Mouse (Mus musculus) adipocyte (in vitro differentiated cells): ENCODE measurements around the gene Mfap3.

Source experiments
- DNase-seq: peaks from one replicate; pipeline ENCODE4 v3.0.0-alpha.2; 2016; ENCODE audit warnings: low spot score

Gene Mfap3

GRCm38 (mm10) chr11:57518091-57518750, at the start of gene Mfap3, which contains the start of gene Fam114a2:
Mfap3 (plus strand) TSS chr11:57518664.
Fam114a2 (minus strand) TSS chr11:57518617.
- DNase-seq = peak; percentile 78

GRCm38 (mm10) chr11:57468706-57469105, 49.8 kb upstream of the Mfap3 start:
- DNase-seq = no peak

GRCm38 (mm10) chr11:57470056-57470455, 48.4 kb upstream of the Mfap3 start:
- no peak for DNase-seq

- no peak for DNase-seq
These were observed 47.5 kb upstream of the Mfap3 start for GRCm38 (mm10) chr11:57470979-57471378.

GRCm38 (mm10) chr11:57474296-57474941, 44.0 kb upstream of the Mfap3 start:
- no peak for DNase-seq

- DNase-seq = peak; percentile 51
These were observed 43.3 kb upstream of the Mfap3 start for GRCm38 (mm10) chr11:57475119-57475518.

GRCm38 (mm10) chr11:57478077-57478476, 40.4 kb upstream of the Mfap3 start:
- no peak for DNase-seq

GRCm38 (mm10) chr11:57488436-57488835, 30.0 kb upstream of the Mfap3 start:
- peak; percentile 68 for DNase-seq

GRCm38 (mm10) chr11:57496462-57497039, 21.9 kb upstream of the Mfap3 start:
- DNase-seq = no peak

GRCm38 (mm10) chr11:57497701-57498100, 20.8 kb upstream of the Mfap3 start:
- no peak for DNase-seq

- no peak for DNase-seq
These were observed 20.2 kb upstream of the Mfap3 start for GRCm38 (mm10) chr11:57498215-57498614.

GRCm38 (mm10) chr11:57503155-57503554, 15.3 kb upstream of the Mfap3 start:
- DNase-seq = no peak

- DNase-seq = no peak
These were observed 11.6 kb upstream of the Mfap3 start for GRCm38 (mm10) chr11:57506899-57507298.

- DNase-seq = no peak
These were observed 3.2 kb upstream of the Mfap3 start for GRCm38 (mm10) chr11:57515218-57515617.

- DNase-seq = no peak
These were observed 1.5 kb upstream of the Mfap3 start for GRCm38 (mm10) chr11:57516946-57517441.

- DNase-seq = no peak
These were observed 286 bp downstream of the Mfap3 start for GRCm38 (mm10) chr11:57518751-57519148.

GRCm38 (mm10) chr11:57519304-57519703, 840 bp downstream of the Mfap3 start:
- no peak for DNase-seq

GRCm38 (mm10) chr11:57521206-57521605, 2.7 kb downstream of the Mfap3 start:
- no peak for DNase-seq

GRCm38 (mm10) chr11:57522046-57522445, 3.6 kb downstream of the Mfap3 start:
- peak; percentile 30 for DNase-seq

GRCm38 (mm10) chr11:57523418-57523817, 5.0 kb downstream of the Mfap3 start:
- DNase-seq = no peak

GRCm38 (mm10) chr11:57524597-57524996, 6.1 kb downstream of the Mfap3 start:
- DNase-seq = no peak

- DNase-seq = no peak
These were observed 7.4 kb downstream of the Mfap3 start for GRCm38 (mm10) chr11:57525900-57526299.

GRCm38 (mm10) chr11:57527506-57527905, 9.0 kb downstream of the Mfap3 start:
- no peak for DNase-seq
